Mouse (Mus musculus) embryonic facial prominence, embryonic 10.5 days (tissue): Measurements from ENCODE around the gene Ccdc6. TPM values are rescaled to one million over a fixed set of nuclear protein-coding genes. Genes with fewer than 3 reads are reported as not detected.

Source experiments
- DNase-seq: peaks from one replicate; pipeline ENCODE4 v3.0.0-alpha.2; 2017; ENCODE audit warnings: low spot score
- H3K27ac ChIP-seq: fragments of 300-500 bp; sonication (generic); replicated peaks from 2 replicates; pipeline ENCODE4 v1.5.1; 2016; ENCODE audit warnings: mild to moderate bottlenecking
- H3K27me3 ChIP-seq: fragments of 300-500 bp; sonication (generic); replicated peaks from 2 replicates; pipeline ENCODE4 v1.6.1; 2016; ENCODE audit warnings: low read depth, mild to moderate bottlenecking; ENCODE audit not compliant: poor library complexity, severe bottlenecking
- H3K36me3 ChIP-seq: fragments of 300-500 bp; sonication (generic); replicated peaks from 2 replicates; pipeline ENCODE4 v1.6.1; 2016; ENCODE audit warnings: mild to moderate bottlenecking, moderate library complexity
- H3K4me1 ChIP-seq: fragments of 300-500 bp; sonication (generic); 2 replicates; pipeline ENCODE4 v1.6.1; 2016
- H3K4me3 ChIP-seq: fragments of 300-500 bp; sonication (generic); 2 replicates; pipeline ENCODE4 v1.5.1; 2016; ENCODE audit warnings: mild to moderate bottlenecking, moderate library complexity
- H3K9me3 ChIP-seq: fragments of 300-500 bp; sonication (generic); 2 replicates; pipeline ENCODE4 v1.6.1; 2016; ENCODE audit warnings: mild to moderate bottlenecking
- WGBS: fragments of 180-500 bp; shearing (Covaris S2); methylation state at CpG from one replicate; pipeline ENCODE4 v1.1.7; 2016; 5-methylcytosine and 5-hydroxymethylcytosine counted together
- polyA plus RNA-seq: library from polyadenylated mRNA; unstranded; fragments of >200 nt; fragmentation: Nextera tagmentation; extraction: Ambion mirVana; gene quantifications from 2 replicates; pipeline ENCODE4 v1.2.1, GENCODE M21; 2016

Gene Ccdc6
- polyA plus RNA-seq, 1 experiment from 2014 or later, result 19.9 TPM

DNA sequence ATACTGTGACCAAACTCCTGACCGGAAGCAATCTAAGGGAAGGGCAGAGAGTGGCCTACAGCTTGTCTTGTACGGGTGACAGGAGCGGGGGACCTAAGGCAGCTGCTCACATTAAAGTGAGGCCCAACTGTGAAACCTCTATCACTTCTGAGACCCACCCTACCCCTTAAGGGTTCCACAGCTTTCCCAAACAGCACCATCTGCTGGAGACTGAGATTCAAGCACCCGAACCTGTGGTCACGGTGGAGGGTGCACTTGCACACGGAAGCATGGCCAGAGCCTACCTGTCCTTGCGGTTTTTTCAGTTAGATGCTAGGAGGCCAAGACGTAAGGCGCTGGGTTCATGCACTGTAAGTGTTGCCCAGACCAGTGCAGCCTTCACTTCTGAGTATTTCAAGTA is 89.2 kb downstream of the Ccdc6 start:
- no peak overlapping the region for H3K27ac ChIP-seq
- no peak overlapping the region for H3K4me3 ChIP-seq
- no peak for DNase-seq
- no peaks in the 10 kb centered on the region for H3K27me3 ChIP-seq
- peaks cover 10% of the 10 kb centered on the region for H3K4me1 ChIP-seq
- H3K9me3 ChIP-seq, result 0 out of 2 replicates have a peak, but pooled peaks cover 3% of the 10 kb centered on the region
- peaks cover 83% of the 10 kb centered on the region for H3K36me3 ChIP-seq
- WGBS, result 83% methylated on average over 9 of the region's 9 CpGs

GRCm38 (mm10) chr10:70186586-70186985 is 89.7 kb downstream of the Ccdc6 start:
- Histone ChIP-seq H3K4me3 (no peak overlapping the region), H3K4me1 (peaks cover 10% of the 10 kb centered on the region), H3K27ac (no peak overlapping the region), H3K9me3 (0 out of 2 replicates have a peak, but pooled peaks cover 3% of the 10 kb centered on the region), H3K27me3 (no peaks in the 10 kb centered on the region), H3K36me3 (peaks cover 83% of the 10 kb centered on the region)
- no peak for DNase-seq
- whole genome bisulfite sequencing, result 92% methylated on average over 7 of the region's 7 CpGs

GRCm38 (mm10) chr10:70189864-70190263 is 92.9 kb downstream of the Ccdc6 start:
- Histone ChIP-seq H3K4me3 (no peak overlapping the region), H3K27me3 (no peaks in the 10 kb centered on the region), H3K36me3 (peaks cover 87% of the 10 kb centered on the region), H3K27ac (no peak overlapping the region), H3K4me1 (peaks cover 12% of the 10 kb centered on the region), H3K9me3 (0 out of 2 replicates have a peak, but pooled peaks cover 3% of the 10 kb centered on the region)
- 85% methylated on average over 13 of the region's 13 CpGs for whole genome bisulfite sequencing
- no peak for DNase-seq

DNA sequence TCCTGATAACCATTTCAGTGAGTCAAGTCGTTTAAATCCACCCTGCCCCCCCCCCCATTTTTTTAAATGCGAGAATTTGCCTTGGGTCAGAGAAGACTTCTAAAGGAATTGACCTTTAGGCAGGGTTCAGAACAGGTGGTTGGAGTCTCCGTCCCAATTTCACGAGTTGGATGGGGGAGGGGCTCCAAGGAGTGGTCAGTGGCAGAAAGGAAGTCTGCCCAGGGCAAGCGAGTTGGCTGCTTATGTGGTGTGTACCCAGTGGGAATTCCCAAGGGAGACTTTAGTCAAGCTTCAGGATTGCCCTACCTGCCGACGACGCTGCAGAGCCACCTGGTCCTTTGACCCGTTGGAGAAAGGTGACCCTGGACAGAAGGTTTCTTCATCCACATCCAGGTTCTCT is 97.4 kb downstream of the Ccdc6 start:
- no peaks in the 10 kb centered on the region for H3K27me3 ChIP-seq
- H3K36me3 ChIP-seq, result peaks cover 48% of the 10 kb centered on the region
- no peaks in the 10 kb centered on the region for H3K9me3 ChIP-seq
- no peak overlapping the region for H3K4me3 ChIP-seq
- peaks cover 28% of the 10 kb centered on the region for H3K4me1 ChIP-seq
- WGBS, result 61% methylated on average over 9 of the region's 9 CpGs
- H3K27ac ChIP-seq, result no peak overlapping the region
- no peak for DNase-seq

- Histone ChIP-seq H3K27ac (0 out of 2 replicates have a peak overlapping the region, but pooled peaks have one; percentile 40), H3K27me3 (no peaks in the 10 kb centered on the region), H3K9me3 (no peaks in the 10 kb centered on the region), H3K4me3 (no peak overlapping the region), H3K4me1 (peaks cover 28% of the 10 kb centered on the region), H3K36me3 (peaks cover 38% of the 10 kb centered on the region)
- 67% methylated on average over 7 of the region's 7 CpGs for WGBS
- DNase-seq, result peak; percentile 27
These were observed 98.4 kb downstream of the Ccdc6 start for GRCm38 (mm10) chr10:70195279-70195678.

DNA sequence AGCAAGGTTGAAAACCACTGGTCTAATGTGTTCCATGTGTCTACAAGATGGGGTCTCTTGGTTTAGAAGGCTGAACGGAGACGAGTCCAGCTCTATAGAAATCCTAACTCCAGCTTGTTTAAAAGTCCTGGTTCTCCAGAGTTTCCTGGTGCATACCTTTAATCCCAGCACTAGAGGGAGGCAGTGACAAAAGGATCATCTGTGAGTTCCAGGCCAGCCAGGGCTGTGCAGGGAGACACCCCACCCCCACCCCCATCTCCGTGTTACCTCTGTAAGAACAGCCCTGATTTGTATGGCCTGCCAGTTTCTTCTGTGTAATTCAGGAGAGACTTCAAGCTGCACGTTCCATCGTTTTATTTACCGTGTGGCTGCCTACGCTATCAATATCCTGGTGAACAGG is 98.9 kb downstream of the Ccdc6 start:
- H3K9me3 ChIP-seq, result no peaks in the 10 kb centered on the region
- no peak overlapping the region for H3K4me3 ChIP-seq
- peak overlapping the region; percentile 40 for H3K27ac ChIP-seq
- peaks cover 33% of the 10 kb centered on the region for H3K36me3 ChIP-seq
- peak; percentile 64 for DNase-seq
- peaks cover 28% of the 10 kb centered on the region for H3K4me1 ChIP-seq
- 54% methylated on average over 7 of the region's 7 CpGs for WGBS
- H3K27me3 ChIP-seq, result no peaks in the 10 kb centered on the region

GRCm38 (mm10) chr10:70196666-70197065 is 99.7 kb downstream of the Ccdc6 start:
- H3K36me3 ChIP-seq, result peaks cover 25% of the 10 kb centered on the region
- H3K4me3 ChIP-seq, result no peak overlapping the region
- no peak overlapping the region for H3K27ac ChIP-seq
- 92% methylated on average over 6 of the region's 6 CpGs for WGBS
- peaks cover 34% of the 10 kb centered on the region for H3K4me1 ChIP-seq
- DNase-seq, result no peak
- H3K9me3 ChIP-seq, result no peaks in the 10 kb centered on the region
- H3K27me3 ChIP-seq, result no peaks in the 10 kb centered on the region

DNA sequence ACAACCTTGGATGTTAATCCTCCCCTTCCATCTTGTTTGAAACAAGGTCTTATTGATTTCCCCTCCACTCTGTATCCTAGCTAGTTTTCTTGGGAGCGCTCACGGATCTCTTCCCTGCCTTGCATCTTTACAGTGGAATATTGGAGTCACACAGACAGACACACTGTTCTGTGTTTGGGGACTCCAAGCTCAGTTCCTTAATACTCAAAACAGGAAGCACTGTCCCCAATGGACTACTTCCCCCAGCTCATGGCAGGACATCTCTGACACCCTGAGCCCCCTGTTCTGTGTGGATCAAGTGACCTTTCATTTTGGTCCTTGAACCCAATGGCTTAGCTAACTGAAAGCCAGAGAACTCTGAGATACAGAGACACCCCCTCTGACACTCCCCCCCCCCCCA is 100.7 kb downstream of the Ccdc6 start:
- H3K4me3 ChIP-seq, result no peak overlapping the region
- H3K36me3 ChIP-seq, result peaks cover 15% of the 10 kb centered on the region
- H3K4me1 ChIP-seq, result peaks cover 34% of the 10 kb centered on the region
- H3K27ac ChIP-seq, result no peak overlapping the region
- no peaks in the 10 kb centered on the region for H3K9me3 ChIP-seq
- no peaks in the 10 kb centered on the region for H3K27me3 ChIP-seq
- 83% methylated on average over 2 of the region's 2 CpGs for WGBS
- DNase-seq, result no peak

- peaks cover 11% of the 10 kb centered on the region for H3K36me3 ChIP-seq
- peaks cover 34% of the 10 kb centered on the region for H3K4me1 ChIP-seq
- no peak overlapping the region for H3K27ac ChIP-seq
- 78% methylated on average over 6 of the region's 6 CpGs for WGBS
- no peak overlapping the region for H3K4me3 ChIP-seq
- H3K9me3 ChIP-seq, result no peaks in the 10 kb centered on the region
- no peaks in the 10 kb centered on the region for H3K27me3 ChIP-seq
- no peak for DNase-seq
These were observed 101.1 kb downstream of the Ccdc6 start for GRCm38 (mm10) chr10:70198012-70198411.

DNA sequence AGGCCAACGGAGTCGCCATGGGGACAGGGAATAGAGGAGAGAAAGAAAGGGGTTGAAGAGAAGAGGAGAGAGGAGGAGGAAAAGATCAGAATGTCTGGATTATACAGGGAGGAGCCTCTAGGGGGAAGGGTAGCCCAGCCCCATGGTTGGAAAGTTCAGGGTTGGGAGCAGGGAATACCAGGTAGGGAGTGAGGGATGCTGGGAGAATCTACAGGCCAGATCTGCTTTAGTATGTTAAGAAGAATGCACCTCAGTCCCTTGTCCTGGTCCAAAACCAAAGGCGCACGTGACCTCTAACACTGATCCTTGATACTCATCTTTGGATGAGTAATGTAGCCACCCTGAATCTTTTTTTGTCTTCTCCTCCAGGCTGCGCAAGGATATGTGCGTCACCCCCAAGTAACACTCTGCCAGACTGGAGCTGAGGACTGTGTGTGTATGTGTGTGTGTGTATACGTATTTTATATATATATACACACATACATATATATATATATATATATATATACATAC is 102.1 kb downstream of the Ccdc6 start:
- peaks cover 3% of the 10 kb centered on the region; the same call in 1 of the 2 replicates for H3K36me3 ChIP-seq
- no peak for DNase-seq
- 91% methylated on average over 7 of the region's 7 CpGs for WGBS

GRCm38 (mm10) chr10:70199466-70200210 is 102.7 kb downstream of the Ccdc6 start:
- Histone ChIP-seq H3K9me3 (no peaks in the 10 kb centered on the region), H3K4me3 (no peak overlapping the region), H3K27me3 (no peaks in the 10 kb centered on the region), H3K36me3 (no peaks in the 10 kb centered on the region), H3K27ac (no peak overlapping the region), H3K4me1 (peaks cover 32% of the 10 kb centered on the region)
- no peak for DNase-seq
- WGBS, result 92% methylated on average over 6 of the region's 6 CpGs

More for the DNA sequence above, 102.1 kb downstream of the Ccdc6 start:
- no peak overlapping the region for H3K27ac ChIP-seq
- no peaks in the 10 kb centered on the region for H3K27me3 ChIP-seq
- no peak overlapping the region for H3K4me3 ChIP-seq
- H3K4me1 ChIP-seq, result peaks cover 32% of the 10 kb centered on the region
- no peaks in the 10 kb centered on the region for H3K9me3 ChIP-seq

- Histone ChIP-seq H3K4me1 (peaks cover 27% of the 10 kb centered on the region), H3K27me3 (no peaks in the 10 kb centered on the region), H3K27ac (no peak overlapping the region), H3K4me3 (no peak overlapping the region), H3K36me3 (no peaks in the 10 kb centered on the region), H3K9me3 (no peaks in the 10 kb centered on the region)
- DNase-seq, result peak; percentile 16
- WGBS, result 51% methylated on average over 12 of the region's 12 CpGs
These were observed 104.1 kb downstream of the Ccdc6 start for GRCm38 (mm10) chr10:70200889-70201500.
